Mouse (Mus musculus) Muller cell, postnatal 12 days (primary cell): ENCODE data around the gene Ppp2r5c.

Experiments used
- DNase-seq: peaks from one replicate; pipeline ENCODE4 v3.0.0-alpha.2; 2015; ENCODE audit errors: inconsistent ontology term

Gene Ppp2r5c

DNA sequence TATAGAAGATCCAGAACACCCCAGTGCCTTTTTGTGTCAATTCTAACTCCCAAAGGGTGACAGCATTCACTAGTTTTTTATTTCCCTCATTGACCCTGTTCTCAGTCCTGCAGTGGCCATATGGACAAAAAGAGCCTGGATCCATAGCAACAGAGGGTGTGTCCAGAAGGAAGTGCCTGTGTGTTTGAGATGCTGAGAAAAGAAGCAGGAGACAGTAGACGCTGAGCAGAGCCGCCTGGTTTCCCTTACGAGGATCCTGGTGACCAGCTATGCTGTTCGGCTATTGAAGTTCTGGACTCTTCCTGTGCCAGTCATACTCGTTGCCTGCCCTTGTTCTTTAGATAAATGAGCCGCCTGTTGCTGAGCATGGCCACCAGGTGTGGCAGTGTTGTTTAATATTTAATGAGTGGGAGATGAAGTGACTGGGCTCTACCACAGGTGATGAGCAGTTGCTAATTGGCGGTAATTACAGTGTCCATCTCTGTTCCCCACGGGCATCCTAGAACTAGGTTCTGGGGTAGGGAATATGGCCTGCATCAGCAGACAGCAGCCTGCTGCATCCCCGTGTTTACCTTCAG is 65.0 kb downstream of the Ppp2r5c start:
- DNase-seq, result no peak

DNA sequence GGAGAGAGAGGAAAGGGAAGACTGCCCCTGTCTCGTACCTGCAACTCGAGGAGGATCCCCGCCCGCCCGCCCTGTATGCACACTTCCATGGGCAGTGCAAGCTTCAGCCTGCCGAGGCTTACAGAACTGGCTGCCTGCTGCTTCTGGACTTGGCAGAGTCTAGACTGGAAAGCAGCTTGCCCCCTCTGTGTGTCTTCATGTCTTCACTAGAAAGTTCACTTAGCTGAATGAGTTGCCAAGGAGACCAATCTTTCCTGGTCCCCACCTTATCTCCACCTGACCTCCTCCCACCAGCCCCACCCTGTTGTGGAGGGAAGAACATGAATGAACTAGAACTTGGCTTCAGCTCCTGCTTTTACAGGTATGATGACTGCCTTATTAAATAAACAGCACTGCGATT is 66.0 kb downstream of the Ppp2r5c start:
- DNase-seq, result no peak

DNA sequence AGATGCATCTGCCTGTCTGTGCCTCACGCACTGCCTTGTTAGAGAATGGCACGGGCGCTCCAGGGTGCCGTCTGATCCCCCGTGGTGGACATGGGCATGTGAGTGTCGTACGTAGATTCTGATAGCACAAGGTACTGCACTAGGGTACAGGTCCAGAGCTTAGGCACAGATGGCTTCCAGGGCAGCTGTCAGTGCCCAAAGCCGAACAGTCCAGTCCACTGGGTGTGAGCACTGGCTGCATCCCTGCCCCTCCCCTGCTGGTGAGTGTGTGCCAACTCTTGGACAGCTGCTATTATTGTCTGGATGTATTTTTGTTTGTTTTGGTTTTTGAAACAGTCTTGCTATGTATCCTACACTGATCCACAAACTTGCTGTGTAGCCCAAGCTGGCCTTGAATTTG is 68.8 kb downstream of the Ppp2r5c start:
- no peak for DNase-seq

DNA sequence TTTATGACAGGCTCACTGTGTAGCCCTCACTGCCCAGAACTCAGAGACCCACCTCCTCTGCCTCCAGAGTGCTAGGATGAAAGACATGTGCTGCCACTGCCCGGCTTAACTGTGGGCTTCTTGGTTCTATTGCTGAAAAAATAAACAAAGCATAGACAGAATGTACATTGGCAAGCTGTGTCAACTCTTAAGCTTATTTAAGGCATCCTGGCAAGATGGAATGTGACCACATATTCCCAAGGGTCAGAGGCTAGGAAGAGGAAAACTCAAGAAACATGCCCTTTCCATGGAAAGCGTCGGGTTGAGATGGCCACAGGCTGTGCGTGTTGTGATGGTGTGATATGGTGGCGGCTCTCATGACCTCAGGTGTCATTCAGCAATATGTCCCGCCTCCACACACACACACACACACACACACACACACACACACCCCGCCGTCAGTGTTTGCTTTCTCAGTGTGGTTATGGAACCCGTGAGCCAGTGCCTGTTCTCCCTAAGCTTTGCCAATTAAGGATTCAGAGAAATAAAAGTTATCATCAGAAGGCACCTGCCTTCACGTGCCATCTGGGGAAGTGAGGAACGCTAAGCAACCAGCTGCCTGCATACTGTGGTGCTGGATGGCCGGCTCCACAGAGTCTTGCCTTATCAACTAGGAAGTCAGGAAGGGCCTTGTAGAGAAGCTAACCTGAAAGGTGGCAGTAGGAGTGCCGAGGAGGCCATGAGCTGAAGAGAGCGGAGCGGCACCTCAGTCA is 73.5 kb downstream of the Ppp2r5c start:
- no peak for DNase-seq

DNA sequence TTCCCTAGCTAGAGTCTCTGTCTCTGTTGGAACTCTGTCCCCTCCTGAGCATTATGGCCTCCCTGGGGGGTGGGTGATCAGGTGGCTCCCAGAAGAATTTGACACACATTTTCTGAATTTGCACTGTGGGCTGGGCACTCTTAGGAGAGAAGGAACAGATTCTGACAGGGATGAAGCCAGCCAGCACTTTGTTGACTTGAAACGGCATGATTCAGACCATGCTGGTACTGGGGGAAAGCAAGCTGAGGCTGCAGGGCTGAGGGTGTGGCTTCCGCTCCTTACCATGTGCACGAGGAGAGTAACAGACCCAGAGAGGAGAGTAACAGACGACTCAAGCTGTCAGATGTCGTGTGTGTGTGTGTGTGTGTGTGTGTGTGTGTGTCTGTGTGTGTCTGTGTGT is 76.6 kb downstream of the Ppp2r5c start:
- no peak for DNase-seq

DNA sequence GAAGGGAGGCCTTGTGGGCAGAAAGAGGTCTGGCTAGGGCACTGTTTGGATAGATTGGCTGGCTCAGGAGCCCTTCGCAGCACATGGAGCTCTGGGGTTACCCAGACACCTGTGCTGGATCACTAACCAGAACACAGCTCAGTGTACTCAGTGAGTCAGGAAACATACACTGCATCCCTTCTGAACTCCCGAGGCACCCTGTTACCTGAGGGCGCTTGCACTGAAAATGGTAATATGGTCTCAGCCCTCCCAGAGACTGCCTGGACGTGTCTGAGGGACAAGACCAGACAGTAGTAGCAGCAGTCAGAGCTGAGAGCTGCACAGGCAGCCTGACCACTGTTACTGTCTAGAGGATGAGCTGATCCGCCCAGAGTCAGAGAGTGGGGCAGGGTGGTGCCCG is 85.8 kb downstream of the Ppp2r5c start:
- no peak for DNase-seq

DNA sequence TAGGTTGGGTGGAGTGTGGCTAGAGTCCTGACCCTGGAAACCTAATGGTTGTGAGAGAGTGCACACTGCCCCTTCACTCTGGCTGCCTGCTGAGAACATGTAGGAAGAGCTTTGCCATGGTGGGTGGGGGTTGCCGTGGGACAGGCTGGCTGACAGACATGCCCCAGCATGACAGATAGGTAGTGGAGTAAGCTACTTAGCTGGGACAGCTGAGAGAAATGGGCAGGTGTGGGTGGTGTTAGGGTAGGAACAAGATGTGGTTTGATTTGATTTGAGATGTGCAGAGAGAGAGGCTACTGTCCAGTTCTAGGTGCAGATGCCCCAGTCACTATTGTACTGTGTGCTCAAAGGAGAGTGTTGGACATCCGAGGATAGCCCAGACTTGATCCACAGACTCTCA is 86.2 kb downstream of the Ppp2r5c start:
- DNase-seq, result no peak

DNA sequence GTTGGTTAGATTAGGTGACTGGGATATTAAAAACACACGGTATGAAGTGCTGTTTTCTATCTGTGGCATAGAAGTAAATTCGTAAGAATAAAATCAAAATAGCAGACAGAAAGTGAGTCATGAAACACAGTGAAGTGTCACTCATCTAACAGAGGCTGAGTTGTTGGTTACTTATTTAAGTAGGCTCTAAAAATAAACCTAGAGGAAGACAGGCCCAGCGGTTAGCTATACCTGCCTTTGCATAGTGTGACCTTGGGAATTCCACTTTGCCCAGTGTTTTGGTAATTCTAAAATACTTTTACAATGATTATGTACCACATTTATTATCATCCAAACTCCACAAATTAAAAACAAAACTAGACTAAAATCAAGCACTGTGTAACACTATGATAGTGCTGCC is 86.9 kb downstream of the Ppp2r5c start:
- DNase-seq, result no peak

DNA sequence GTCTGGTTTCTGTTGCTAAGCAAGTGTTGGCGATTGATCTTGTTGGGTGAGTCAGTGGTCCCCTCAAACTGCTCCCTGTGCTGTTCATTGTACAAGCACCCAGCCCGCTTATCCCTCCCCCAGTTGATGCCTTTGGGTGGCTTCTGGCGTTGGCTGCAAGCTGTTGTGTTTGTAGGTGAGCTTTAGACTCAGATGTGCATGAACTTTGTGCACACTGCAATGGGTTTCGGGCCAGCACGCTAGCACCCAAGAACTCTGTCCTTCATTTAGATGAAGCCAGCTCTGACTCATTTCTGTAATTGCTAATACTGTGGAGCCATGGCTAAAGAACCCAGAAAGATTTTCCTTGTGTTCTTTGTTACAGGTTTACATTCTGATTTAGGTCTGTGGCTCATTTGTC is 88.4 kb downstream of the Ppp2r5c start:
- DNase-seq, result no peak

DNA sequence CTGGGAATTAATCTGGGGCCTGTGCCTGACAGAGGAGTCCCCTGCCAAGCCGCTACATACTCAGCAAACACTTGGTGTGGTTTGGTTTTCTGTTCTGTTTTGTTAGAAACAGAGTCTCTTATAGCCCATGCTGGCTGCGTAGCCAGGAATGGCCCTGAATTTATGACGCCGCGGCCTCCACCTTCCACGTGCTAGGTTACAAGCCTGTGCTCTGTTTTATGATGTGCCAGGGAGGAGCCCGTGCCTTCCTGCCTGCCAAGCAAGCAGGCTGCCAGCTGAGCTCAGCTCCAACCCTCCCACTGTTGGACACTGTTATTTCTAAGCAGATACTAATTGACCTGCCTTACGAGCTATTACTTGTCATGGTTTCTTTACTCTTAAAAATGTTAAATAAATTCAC is 90.8 kb downstream of the Ppp2r5c start:
- peak; percentile 30 for DNase-seq

DNA sequence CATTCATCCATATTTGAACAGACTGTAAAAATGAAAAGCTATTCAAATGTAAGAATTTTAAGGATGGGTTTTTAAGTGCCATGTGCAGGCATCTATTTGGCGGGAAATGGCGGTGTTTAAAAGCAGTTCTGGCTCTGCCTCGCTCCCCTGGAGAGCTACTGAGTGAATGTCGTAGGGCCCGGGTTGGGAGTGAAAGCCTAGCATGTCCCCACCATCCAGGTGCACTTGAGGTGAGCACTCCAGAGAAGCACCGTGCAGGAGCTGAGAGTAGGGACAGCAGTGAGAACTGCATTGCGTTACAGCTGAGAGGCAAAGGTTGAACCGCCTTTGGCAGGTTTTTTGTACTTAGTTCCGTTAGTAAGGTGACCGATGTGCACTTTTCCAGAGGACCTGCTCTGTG is 92.4 kb downstream of the Ppp2r5c start:
- DNase-seq, result no peak

DNA sequence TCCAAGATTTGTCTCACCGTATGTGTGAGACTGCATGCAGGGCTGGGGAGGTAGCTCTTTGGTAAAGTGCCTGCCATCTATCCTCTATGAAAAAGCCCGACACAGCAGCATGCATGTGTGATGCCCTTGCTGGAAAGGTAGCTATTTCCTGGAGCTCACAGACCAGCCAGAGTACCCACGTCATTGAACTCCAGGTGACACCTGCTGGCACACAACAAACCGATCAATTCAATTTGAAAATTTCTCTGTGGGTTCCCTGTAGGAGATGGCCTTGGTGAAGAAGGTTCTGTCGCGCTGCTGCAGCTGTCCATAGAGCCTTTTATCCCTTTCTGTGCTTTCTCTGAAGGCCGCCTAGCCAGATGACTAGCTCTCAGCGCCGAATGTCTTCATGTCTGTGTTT is 92.9 kb downstream of the Ppp2r5c start:
- no peak for DNase-seq

DNA sequence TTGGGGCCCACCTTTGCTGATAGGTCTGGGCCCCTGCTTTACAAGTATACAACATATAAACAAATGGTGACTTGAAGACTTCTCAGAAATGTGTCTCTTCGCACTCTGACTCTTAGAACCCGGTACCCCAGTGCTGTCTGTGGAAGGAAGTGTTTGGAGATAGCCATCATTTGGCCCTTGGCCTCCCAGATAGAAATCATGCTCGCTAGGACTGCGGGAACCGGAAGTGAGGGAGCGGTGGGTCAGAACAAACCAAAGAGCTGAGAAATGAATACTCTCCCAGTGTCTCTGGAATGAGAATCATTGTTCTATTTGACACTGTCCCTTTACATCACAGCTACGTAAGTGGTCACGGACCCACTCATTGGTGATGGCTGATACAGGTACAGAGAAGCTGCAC is 93.4 kb downstream of the Ppp2r5c start:
- no peak for DNase-seq

DNA sequence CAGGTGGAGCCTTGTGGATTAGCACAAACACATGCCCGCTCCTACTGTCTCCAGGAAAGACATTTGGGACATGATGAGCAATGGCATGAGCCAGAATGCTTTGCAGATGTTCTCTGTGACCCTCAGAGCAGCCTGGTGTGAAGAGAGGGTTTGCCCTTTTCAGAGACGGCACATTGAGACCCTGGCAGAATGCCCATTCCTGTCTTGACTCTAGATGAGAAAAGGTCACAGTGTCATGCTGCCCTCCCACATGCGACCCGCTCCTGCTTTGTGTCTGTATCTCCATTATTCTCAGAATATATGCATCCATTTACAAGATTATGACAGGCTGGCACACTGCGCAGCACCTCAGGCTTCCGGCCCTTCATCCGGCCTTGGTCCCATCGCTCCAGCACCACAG is 94.1 kb downstream of the Ppp2r5c start:
- DNase-seq, result no peak

DNA sequence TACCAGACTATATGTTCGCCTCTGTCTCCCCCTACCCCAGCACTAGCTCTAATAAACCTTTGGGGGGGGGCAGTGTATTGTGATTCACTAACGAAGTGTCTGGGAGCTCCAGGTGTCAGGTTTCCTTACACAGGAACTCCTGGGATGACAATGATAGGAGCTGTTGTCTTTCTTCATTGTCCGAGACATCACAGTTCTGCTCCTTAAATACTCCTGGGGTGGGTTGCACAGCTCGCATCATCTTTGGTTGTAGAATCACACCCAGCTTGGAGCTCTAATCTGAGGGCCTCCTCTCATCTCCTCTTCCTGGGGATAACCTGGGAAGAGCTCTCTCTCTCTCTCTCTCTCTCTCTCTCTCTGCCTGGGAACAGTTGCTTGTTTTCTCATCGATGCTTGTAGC is 94.6 kb downstream of the Ppp2r5c start:
- no peak for DNase-seq

DNA sequence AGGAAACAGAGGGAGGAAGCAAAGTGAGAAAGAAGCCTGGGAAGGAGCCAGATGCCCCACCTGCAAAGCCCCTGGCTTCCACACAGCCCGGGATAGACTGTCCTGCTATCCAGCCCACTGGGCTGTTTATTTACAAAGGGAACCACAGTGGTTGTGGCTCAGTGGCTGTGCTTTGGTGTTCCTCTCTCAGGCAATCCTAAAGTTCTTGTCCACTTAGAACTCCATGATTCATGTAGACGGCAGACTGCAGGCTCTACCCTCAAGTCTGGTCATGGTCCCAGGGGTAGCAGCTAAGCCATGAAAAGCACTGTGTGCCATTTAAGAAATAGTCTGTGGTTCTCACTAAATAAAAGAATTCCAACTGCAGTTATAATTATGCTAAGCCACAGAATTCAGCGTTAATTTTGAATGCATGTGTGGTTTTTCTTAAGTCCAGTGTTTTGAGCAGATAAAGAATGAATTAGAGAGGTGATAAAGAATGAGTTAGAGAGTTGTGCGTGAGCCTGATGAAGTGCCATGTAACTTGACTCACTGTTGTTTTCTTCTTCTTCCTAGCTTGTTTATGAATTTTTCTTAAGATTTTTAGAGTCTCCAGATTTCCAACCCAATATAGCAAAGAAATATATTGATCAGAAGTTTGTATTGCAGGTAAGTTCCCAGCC is 98.3 kb downstream of the Ppp2r5c start:
- no peak for DNase-seq

DNA sequence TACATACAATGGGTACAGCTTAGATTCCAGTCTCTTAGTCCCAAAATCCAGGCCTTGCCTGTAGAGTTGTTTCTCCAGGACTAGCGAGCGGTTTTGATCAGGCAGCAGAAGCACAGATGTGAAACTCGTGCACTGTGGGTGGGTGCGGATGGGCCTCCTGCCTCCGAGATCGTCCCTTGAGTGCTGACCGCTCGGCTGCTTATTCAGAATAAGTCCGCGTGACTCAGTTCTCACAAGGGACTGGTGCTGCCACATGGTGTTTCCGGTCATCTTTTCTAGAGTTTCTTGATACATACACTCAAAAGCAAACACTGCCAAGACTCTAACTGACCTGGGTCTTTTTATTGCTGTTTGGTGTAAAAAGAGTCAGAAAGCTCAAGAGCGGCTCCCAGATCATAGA is 100.7 kb downstream of the Ppp2r5c start:
- no peak for DNase-seq

DNA sequence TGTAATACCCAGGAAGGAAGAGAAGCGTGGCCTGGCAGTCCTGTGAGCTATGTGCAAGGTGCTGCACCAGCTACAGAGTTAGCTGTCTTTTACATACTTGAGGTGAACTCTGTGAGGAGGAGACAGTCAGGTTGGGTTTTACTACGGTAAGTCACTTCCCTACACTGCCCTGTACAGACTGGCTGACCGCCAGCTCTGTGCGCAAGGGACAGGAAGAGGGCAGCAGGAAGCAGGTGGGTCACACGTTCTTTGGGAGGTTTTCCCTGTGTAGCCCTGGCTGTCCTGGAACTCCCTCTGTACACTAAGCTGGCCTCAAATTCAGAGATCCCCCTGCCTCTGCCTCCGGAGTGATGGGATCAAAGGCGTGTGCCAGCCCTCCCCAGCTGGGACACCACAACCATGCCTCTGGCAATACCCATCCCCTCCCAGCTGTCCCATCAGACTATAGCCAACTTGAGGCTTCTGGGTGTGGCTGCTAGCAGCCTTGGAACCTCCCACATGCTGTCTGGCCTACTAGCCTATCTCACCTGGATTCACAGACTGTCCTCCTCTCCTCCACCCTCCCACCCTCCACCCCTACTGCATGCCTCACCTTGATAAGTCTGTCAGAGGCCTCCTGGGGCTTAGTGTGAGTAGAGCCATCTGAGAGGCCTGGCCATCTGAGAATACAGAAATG is 102.7 kb downstream of the Ppp2r5c start:
- no peak for DNase-seq

DNA sequence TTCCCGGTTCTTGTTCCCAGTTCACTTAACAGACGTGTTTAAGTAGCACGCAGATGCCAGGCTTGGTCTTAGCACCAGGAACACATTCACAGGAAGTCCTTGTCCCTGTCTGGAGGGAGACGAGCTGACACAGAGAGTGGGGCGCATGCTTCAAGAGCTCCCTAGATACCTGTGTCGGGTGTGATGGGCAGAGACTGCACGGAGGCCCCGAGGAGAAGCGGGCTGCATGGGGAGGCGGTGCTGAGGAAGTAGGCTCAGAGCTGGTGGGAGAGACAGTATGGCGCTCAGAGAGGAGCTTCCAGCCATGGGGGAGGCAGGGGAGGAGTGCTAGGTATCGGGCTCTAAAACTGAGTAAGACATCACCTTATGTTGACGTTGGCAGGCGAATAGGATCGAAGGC is 103.4 kb downstream of the Ppp2r5c start:
- no peak for DNase-seq

DNA sequence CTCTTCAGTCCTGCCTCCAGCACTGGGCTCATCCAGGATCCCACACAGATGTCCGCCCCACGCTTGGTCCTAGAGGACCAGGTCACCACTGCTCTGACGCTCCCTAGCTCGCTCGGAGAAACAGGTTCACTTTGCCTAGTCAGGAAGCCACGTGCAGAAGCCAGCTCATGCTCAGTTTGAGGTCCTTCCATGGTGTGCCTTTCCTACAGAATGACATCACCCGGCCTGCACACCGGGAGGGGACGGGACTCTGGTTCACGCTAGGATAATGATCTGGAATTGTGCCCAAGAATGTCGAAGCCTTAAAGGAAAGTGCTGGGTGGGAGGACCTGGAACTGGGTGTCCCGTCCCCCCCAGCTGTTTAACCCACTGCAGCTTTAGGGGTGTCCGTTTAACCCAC is 105.2 kb downstream of the Ppp2r5c start:
- peak; percentile 49 for DNase-seq

DNA sequence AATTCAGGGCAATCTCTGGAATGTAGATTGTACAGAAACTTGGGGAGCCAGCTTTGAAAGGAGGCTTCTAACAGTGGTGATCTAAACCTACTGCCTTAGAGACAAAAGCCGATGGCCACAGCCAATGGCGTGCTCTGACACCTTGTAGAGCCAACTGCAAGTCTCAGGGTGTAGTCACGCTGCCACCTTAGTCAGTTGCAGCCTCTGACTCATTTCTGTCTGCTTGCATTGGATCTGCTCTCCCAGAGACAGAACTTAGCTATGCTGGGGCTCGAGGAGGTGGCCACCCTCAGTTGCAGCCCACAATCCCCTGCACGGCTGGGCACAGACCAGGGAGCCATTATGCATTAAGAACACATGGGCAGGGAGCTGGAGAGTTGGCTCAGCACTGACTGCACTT is 106.4 kb downstream of the Ppp2r5c start:
- no peak for DNase-seq

DNA sequence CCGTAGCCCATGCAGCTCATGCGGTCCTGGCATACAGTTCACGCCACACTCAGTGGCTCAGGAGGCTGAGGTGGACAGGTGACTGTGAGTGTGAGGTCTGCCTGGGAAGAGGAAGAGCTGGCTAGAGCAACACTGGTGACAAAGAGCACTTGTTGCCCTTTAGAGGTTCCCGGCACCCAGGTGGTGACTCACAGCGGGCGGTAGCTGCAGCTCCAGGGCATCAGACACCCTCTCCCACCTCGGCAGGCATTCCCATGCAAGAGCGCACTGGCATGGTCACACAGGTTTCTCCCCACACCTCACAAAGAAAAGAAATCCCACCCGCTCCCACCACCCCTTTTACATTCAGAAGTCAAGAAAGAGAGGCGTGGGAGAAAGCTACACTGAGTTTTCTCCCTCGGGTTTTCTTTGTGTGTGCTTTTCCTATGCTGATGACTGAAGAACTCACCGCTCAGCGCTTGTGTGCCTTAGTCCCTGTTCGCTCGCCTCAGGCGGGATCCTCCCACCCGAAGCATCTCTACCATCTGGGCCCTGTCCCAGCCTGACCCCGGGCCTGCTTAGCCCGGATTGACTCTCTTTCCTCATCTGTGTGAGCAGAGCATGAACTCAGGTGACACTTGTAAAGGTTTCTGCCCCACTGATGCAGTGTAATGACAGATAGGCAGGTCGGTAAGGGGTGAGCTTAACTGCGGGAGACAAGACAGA is 108.8 kb downstream of the Ppp2r5c start:
- no peak for DNase-seq
